Mouse (Mus musculus) heart, postnatal 0 days (tissue): ENCODE measurements at regions not wholly inside any gene's neighbourhood (a gene's known extent, or its start where the extent isn't known, plus 50 kb on each side); places are given as distances from the start of the nearest gene placed in this dataset.

Experiments
- CTCF ChIP-seq: IDR thresholded peaks from 2 replicates; pipeline ENCODE4 v1.5.1; 2016; ENCODE audit warnings: antibody characterized with exemption, control low read depth, low read depth
- EP300 ChIP-seq: IDR thresholded peaks from 2 replicates; pipeline ENCODE4 v1.6.1; 2016; ENCODE audit warnings: antibody characterized with exemption, low read depth

DNA sequence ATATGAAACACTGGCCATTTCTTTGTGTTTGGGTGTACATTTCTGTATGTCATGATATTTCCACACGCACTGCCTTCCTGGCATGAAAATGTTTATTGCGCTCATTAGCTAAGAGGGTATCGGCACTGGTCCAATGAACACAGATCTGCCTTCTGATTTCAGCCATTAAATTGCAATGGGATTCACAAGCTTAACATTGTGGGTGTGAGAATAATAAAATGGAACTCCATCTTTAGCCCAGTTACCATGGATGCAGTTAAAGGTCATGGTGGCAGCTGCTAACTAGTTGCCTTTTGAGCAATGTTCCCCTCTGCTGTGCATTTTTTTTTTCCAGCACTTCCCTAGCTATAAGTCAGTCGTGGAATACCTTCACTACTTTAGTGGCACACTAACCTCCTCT, 343.7 kb upstream of the Pou3f3 start:
- no peak for TF ChIP-seq CTCF
- no peak for TF ChIP-seq EP300
